Mouse (Mus musculus) intestine, postnatal 0 days (tissue): ENCODE data around the gene Lmln. TPM values are rescaled to one million over a fixed set of nuclear protein-coding genes. Genes with fewer than 3 reads are reported as not detected.

Source experiments
- ATAC-seq: fragments of 200-750 bp; cut with Nextera tagmentation; 2 replicates; pipeline ENCODE4 v1.8.0; 2017; ENCODE audit warnings: mild to moderate bottlenecking, moderate TSS enrichment, moderate library complexity
- H3K27ac ChIP-seq: fragments of 300-500 bp; sonication (generic); 2 replicates; pipeline ENCODE4 v1.5.1; 2014; ENCODE audit warnings: mild to moderate bottlenecking, low read depth, low read length, moderate library complexity
- H3K27me3 ChIP-seq: fragments of 300-500 bp; sonication (generic); replicated peaks from 2 replicates; pipeline ENCODE4 v1.6.1; 2014; ENCODE audit warnings: low read length, mixed read lengths; ENCODE audit not compliant: control insufficient read depth, insufficient read depth
- H3K36me3 ChIP-seq: fragments of 300-500 bp; sonication (generic); 2 replicates; pipeline ENCODE4 v1.6.1; 2014; ENCODE audit warnings: mild to moderate bottlenecking, moderate library complexity; ENCODE audit not compliant: control insufficient read depth, insufficient read depth
- H3K4me1 ChIP-seq: fragments of 300-500 bp; sonication (generic); replicated peaks from 2 replicates; pipeline ENCODE4 v1.6.1; 2014; ENCODE audit warnings: antibody characterized with exemption, low read length, mixed read lengths; ENCODE audit not compliant: control insufficient read depth, insufficient read depth
- H3K4me2 ChIP-seq: fragments of 300-500 bp; sonication (generic); replicated peaks from 2 replicates; pipeline ENCODE4 v1.6.1; 2014; ENCODE audit warnings: low read depth, mild to moderate bottlenecking, moderate library complexity
- H3K4me3 ChIP-seq: fragments of 300-500 bp; sonication (generic); 2 replicates; pipeline ENCODE4 v1.5.1; 2014; ENCODE audit warnings: low read depth, low read length
- H3K9ac ChIP-seq: fragments of 300-500 bp; sonication (generic); 2 replicates; pipeline ENCODE4 v1.6.1; 2014; ENCODE audit warnings: mild to moderate bottlenecking, low read depth, low read length
- H3K9me3 ChIP-seq: fragments of 300-500 bp; sonication (generic); 2 replicates; pipeline ENCODE4 v1.6.1; 2016; ENCODE audit warnings: mixed run types; ENCODE audit not compliant: control insufficient read depth
- CTCF ChIP-seq: sonication (generic); IDR thresholded peaks from 2 replicates; pipeline ENCODE4 v1.5.1; 2016; ENCODE audit warnings: low read depth, mild to moderate bottlenecking, control low read depth, antibody characterized with exemption, moderate library complexity
- WGBS: fragments of 180-500 bp; shearing (Covaris S2); extraction: QIAGEN DNeasy Blood & Tissue Kit; methylation state at CpG from one replicate; pipeline ENCODE4 v1.1.7; 2014; 5-methylcytosine and 5-hydroxymethylcytosine counted together
- polyA plus RNA-seq: library from polyadenylated mRNA; unstranded; fragments of >200 nt; fragmentation: Nextera tagmentation; extraction: Ambion mirVana; gene quantifications from 2 replicates; pipeline ENCODE4 v1.2.1, GENCODE M21; 2015

Lmln gene
- polyA plus RNA-seq, 1 experiment from 2014 or later = 0.99 TPM

DNA sequence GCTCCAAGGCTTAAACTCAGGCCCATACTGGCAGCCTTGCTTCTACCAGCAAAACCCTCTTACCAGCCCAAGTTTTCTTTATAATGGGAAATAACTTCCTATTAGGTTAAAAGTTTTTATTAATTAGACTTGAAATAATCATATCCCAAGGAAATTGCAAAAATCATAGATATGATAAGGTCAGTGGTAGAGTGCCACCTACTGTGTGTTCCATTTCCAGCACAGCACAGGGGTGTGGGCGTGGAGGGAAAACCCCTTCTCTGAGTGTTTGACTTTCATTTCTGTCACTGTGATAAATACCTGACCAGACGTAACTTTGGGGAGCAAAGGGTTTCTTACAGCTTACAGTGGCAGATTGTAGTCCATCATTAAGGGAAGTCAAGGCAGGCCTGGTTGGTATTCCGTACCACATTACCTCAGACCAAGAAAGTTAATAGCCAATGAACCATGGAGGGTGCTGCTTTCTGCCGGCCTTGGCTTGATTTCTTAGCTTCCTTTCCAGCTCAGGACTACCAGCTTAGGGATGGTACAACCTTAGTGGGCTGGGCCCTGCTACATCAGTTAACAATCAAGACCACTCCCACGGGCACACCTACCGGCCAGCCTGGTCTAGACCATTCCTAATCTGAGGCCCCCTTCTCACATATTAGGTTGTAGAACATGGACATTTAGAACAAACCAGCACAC is 10.7 kb downstream of the Lmln start:
- Histone ChIP-seq H3K9ac (no peak overlapping the region), H3K4me2 (no peak overlapping the region), H3K27me3 (no peaks in the 10 kb centered on the region), H3K4me1 (no peaks in the 10 kb centered on the region), H3K27ac (no peak overlapping the region), H3K9me3 (no peaks in the 10 kb centered on the region), H3K4me3 (no peak overlapping the region), H3K36me3 (peaks cover 11% of the 10 kb centered on the region; the same call in 1 of the 2 replicates)
- TF ChIP-seq CTCF = peak; percentile 22; the same call in 1 of the 2 replicates
- ATAC-seq = no peak
- WGBS = 76% methylated on average over 6 of the region's 6 CpGs

DNA sequence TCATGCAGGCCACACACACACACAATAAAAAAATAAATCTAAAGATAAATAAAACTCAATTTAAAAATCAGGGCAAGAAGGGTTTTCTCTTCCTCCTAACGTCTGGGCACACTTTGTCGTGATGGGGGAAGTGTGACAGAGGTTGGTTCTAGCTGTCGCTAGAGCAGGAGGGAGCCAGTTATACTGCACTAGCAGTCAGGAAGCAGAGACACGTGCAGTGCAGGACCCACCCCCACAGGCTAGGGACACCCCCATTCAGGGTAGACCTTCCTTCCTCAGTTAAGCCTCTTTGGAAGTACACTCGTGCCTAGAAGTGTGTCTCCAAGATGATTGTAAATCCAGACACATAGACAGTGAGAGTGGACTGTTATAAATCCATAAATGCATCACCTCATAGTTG is 12.6 kb downstream of the Lmln start:
- WGBS = 71% methylated on average over 5 of the region's 5 CpGs
- Histone ChIP-seq H3K36me3 (peaks cover 7% of the 10 kb centered on the region; the same call in 1 of the 2 replicates), H3K9ac (no peak overlapping the region), H3K27ac (no peak overlapping the region), H3K4me2 (no peak overlapping the region), H3K27me3 (no peaks in the 10 kb centered on the region), H3K4me3 (no peak overlapping the region), H3K4me1 (no peaks in the 10 kb centered on the region), H3K9me3 (no peaks in the 10 kb centered on the region)
- ATAC-seq = no peak
- no peak for TF ChIP-seq CTCF

DNA sequence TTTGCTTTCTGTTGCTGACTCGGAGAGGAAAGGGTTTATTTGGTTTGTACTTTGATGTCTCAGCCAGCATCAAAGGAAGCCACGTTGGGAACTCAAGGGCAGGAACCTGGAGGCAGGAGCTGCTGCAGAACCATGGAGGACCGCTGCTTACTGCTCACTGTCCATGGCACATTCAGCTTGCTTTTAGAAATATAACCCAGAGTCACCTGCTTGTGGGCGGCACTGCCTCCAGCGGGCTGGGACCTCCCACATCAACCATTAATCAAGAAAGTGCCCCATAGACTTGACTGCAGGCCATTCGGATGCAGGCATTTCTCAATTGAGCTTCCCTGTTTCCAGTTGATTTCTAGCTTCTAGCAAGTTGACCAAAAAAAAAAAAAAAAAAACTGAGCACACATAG is 13.8 kb downstream of the Lmln start:
- Histone ChIP-seq H3K27me3 (no peaks in the 10 kb centered on the region), H3K36me3 (peaks cover 2% of the 10 kb centered on the region; the same call in 1 of the 2 replicates), H3K9me3 (no peaks in the 10 kb centered on the region), H3K4me3 (no peak overlapping the region), H3K27ac (no peak overlapping the region), H3K9ac (no peak overlapping the region), H3K4me1 (no peaks in the 10 kb centered on the region), H3K4me2 (no peak overlapping the region)
- no peak for ATAC-seq
- no peak for TF ChIP-seq CTCF
- WGBS = 52% methylated on average over 6 of the region's 6 CpGs

DNA sequence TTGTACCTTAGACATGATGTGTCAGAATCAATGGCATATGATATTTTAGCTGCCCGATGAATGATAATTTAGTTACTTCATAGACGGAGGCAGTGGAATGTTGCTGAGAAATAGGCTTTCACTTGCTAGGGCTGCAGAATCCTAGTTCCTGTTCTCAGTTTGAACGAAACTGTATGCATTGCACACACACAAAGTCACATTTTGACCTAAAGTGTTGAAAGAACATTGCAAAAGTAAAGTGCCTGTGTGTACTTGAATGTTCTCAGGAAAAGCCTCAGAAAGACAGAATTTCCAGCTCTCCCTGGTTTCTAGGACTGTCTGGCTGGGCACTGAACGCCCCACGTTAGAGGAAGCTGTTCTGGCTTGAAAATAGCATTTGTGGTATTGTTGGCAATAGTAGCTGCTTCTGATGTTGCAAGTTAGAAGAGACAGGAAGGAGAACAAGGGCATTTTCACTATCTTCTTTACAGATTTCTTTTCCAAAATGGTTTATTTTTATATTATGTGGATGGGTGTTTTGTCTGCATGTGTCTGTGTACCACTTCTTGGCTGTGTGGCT is 14.8 kb downstream of the Lmln start:
- no peak overlapping the region for H3K4me2 ChIP-seq
- H3K4me3 ChIP-seq = no peak overlapping the region
- no peaks in the 10 kb centered on the region for H3K4me1 ChIP-seq
- no peak overlapping the region for H3K9ac ChIP-seq
- no peak for TF ChIP-seq CTCF
- ATAC-seq = no peak
- no peaks in the 10 kb centered on the region for H3K27me3 ChIP-seq
- WGBS = 87% methylated on average over 5 of the region's 5 CpGs
- peaks cover 2% of the 10 kb centered on the region; the same call in 1 of the 2 replicates for H3K36me3 ChIP-seq
- no peak overlapping the region for H3K27ac ChIP-seq
- no peaks in the 10 kb centered on the region for H3K9me3 ChIP-seq

DNA sequence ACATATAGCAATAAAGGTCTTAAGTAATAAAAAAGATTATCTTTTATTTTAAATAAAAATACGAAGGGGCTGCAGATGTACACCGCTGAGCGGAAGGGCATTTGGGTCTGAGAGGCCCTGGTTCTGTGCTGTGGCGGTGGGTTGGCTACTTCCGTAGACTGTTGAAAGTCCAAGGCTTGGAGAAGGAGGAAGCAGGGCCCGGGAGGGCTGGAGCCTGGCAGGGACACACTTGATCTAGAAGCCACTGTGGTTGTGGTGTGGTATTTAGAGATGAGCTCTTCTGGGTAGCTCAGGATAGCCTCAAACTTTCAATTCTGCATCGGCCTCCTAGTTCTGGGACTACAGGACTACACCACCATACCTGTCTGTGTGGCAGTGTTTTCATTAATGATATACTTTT is 17.7 kb downstream of the Lmln start:
- no peak overlapping the region for H3K9ac ChIP-seq
- no peaks in the 10 kb centered on the region for H3K9me3 ChIP-seq
- peaks cover 2% of the 10 kb centered on the region; the same call in 1 of the 2 replicates for H3K36me3 ChIP-seq
- 82% methylated on average over 7 of the region's 7 CpGs for WGBS
- no peak for TF ChIP-seq CTCF
- H3K27ac ChIP-seq = no peak overlapping the region
- H3K4me3 ChIP-seq = no peak overlapping the region
- H3K4me2 ChIP-seq = no peak overlapping the region
- H3K27me3 ChIP-seq = no peaks in the 10 kb centered on the region
- ATAC-seq = no peak
- no peaks in the 10 kb centered on the region for H3K4me1 ChIP-seq

DNA sequence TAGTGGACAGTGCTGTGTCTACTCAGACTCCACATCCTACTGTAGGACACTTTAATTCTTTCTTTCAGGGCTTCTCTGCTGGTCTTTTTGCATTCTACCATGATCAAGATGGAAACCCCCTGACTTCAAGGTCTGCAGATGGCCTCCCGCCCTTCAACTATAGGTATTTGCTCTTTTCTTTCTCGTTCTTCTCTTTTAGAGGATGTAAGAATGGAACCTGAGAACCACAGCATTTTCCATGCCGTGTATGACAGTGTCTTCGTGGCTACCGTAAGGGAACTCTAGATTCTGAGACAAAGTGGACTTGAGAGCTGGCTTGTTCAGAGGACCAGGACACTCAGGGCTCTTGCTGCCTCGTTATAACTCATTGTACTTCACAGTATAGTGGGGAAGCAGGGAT is 20.6 kb downstream of the Lmln start:
- Histone ChIP-seq H3K27me3 (no peaks in the 10 kb centered on the region), H3K36me3 (no peaks in the 10 kb centered on the region; the same call in 1 of the 2 replicates), H3K4me2 (no peak overlapping the region), H3K27ac (no peak overlapping the region), H3K9me3 (no peaks in the 10 kb centered on the region), H3K4me1 (no peaks in the 10 kb centered on the region), H3K4me3 (no peak overlapping the region), H3K9ac (no peak overlapping the region)
- no peak for ATAC-seq
- no peak for TF ChIP-seq CTCF
- WGBS = 93% methylated on average over 6 of the region's 6 CpGs
